Mouse (Mus musculus) T-cell, adult 66 days (primary cell): ENCODE measurements around the gene Sfi1. TPM values are rescaled to one million over a fixed set of nuclear protein-coding genes. Genes with fewer than 3 reads are reported as not detected.

Experiments used
- total RNA-seq, 2 experiments: library from RNA; stranded (reverse); gene quantifications; 3 replicates in 1 of 2; 4 replicates in 1 of 2; pipeline ENCODE4 v1.2.4; 2023

Gene Sfi1
- total RNA-seq = 100 to 1,000 TPM; 184 to 226 TPM

GRCm38 (mm10) chr11:3193363-3193762, at the start of gene Sfi1:
TSS of gene Sfi1 (minus strand) at chr11:3193463.

GRCm38 (mm10) chr11:3202231-3202701, 9.0 kb upstream of the Sfi1 start, which contains the start of gene Eif4enif1:
TSS of gene Eif4enif1 (plus strand) at chr11:3202392.

Other genes with a start within 250 kb of the Sfi1 start
- 10 to 100 TPM; 79.6 to 88.3 TPM for gene Eif4enif1, start 8.9 kb upstream of the Sfi1 start, total RNA-seq
- gene Drg1, start 73.0 kb upstream of the Sfi1 start, total RNA-seq = 10 to 100 TPM; 67.6 to 77.4 TPM
- gene Patz1, start 95.4 kb upstream of the Sfi1 start, total RNA-seq = 10 to 100 TPM; 87.2 to 87.9 TPM
- gene Pik3ip1, start 136.9 kb upstream of the Sfi1 start, total RNA-seq = 100 to 1,000 TPM; 288 to 304 TPM
- 100 to 1,000 TPM; 123 to 131 TPM for gene Limk2, start 215.7 kb upstream of the Sfi1 start, total RNA-seq